ENCODE assay signal across 15 mouse cellular contexts in genomic region chr6:52379146-52379545, GRCm38 (mm10).
"Had no signal": no experiment of that assay in that cellular context is flagged by ENCODE, and none has a peak within 500 bp of the region (broad histone marks: within the 10 kb centered on the region; RNA-seq: fewer than 3 reads in every experiment).

No protein-coding gene starts in this region.

- H3K27me3 ChIP-seq: liver, embryonic 15.5 days; midbrain, embryonic 15.5 days; neural tube, embryonic 12.5 days had no signal

- H3K9me3 ChIP-seq: limb, embryonic 10.5 days; liver, embryonic 15.5 days; midbrain, embryonic 15.5 days; neural tube, embryonic 12.5 days had no signal

- H3K4me3 ChIP-seq: left cerebral cortex, adult 2 months; limb, embryonic 10.5 days; liver, embryonic 15.5 days; megakaryocyte, embryonic 14.5 days; midbrain, embryonic 15.5 days; neural tube, embryonic 12.5 days had no signal

- H3K4me1 ChIP-seq: limb, embryonic 10.5 days; liver, embryonic 15.5 days; megakaryocyte, embryonic 14.5 days; midbrain, embryonic 15.5 days; neural tube, embryonic 12.5 days had no signal

- H3K27ac ChIP-seq: left cerebral cortex, adult 2 months; limb, embryonic 10.5 days; liver, embryonic 15.5 days; macrophage; midbrain, embryonic 15.5 days; neural tube, embryonic 12.5 days had no signal

- H3K4me2 ChIP-seq: liver, embryonic 11.5 days; liver, embryonic 15.5 days; midbrain, embryonic 11.5 days; midbrain, embryonic 15.5 days; neural tube, embryonic 12.5 days had no signal

- ATAC-seq: hindbrain, embryonic 16.5 days; inflammation-experienced regulatory T-cells, adult 6 months; lung, postnatal 0 days; midbrain, embryonic 15.5 days had no signal

- DNase-seq: kidney, adult 2 months; thymus, adult 2 months; thymus, postnatal 25 days had no signal

- H3K9ac ChIP-seq: liver, embryonic 15.5 days; midbrain, embryonic 15.5 days; neural tube, embryonic 12.5 days had no signal

- H3K36me3 ChIP-seq: limb, embryonic 10.5 days; liver, embryonic 15.5 days; midbrain, embryonic 15.5 days; neural tube, embryonic 12.5 days had no signal
